Mouse (Mus musculus) CD4-positive, CD25-positive, alpha-beta regulatory T cell (primary cell): ENCODE results near the gene Ppfibp2. TPM values are rescaled to one million over a fixed set of nuclear protein-coding genes. Genes with fewer than 3 reads are reported as not detected.

Experiments used
- polyA plus RNA-seq: library from polyadenylated mRNA; unstranded; fragments of 100-300 nt; shearing (Covaris generic); gene quantifications from one replicate; pipeline ENCODE4 v1.2.1, GENCODE M21; 2017

The Ppfibp2 gene
- polyA plus RNA-seq = 0.63 TPM

DNA sequence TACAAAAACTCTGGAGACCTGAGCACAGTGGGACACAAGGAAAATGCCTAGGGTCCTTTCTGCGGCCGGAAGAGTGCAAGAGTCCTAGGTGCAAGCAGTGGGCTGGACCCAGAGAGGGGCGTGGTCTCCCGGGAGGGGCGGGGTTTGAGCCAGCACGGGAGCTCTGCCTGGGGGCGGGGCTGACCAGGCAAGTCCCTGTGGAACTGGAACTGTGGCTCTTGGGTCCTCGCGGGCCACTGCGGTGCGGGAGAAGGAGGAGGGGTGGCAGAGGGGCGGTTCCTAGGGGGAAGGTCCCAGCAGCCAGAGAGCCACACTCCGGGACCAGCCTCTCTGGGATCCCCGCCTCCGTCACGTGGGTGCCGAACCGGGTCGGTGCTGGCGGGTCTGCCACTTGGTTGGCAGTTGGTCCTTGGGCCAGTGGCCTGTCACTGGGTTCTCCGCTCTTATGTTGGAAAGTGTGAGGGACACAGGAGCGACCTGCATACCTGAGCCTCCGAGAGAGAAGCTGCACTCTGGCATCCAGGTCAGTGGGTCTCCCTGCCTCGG, at the start of gene Ppfibp2:
Gene Ppfibp2 (plus strand): TSS at position 351 of the 546 bp plus-strand sequence.

GRCm38 (mm10) chr7:107567261-107567671, 27.7 kb upstream of the Ppfibp2 start, which contains the start of gene Olfml1:
Olfml1 (plus strand) TSS chr7:107567446.

DNA sequence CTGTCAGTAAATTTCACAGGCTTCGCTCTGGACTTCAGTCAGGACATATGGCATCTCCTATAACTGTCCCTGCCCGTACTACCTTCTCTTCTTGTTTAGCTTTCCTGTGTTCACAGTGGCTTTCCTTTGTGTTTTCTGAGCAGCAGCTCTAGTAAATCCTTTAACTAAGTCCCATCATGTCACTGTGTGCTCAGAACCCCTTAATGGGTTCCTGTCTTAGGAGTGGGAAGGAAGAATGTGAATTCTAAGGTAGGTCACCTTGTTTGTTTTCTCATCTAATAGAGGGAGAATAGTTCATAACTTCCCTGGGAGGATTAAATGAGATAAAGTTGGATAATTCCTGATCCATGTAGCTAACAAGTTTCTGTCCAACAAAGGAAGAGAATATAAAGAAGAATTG, 30.1 kb downstream of the Ppfibp2 start, which contains the start of gene 5330417H12Rik:
Gene 5330417H12Rik (minus strand): TSS at position 101 of the 400 bp plus-strand sequence.

GRCm38 (mm10) chr7:107757308-107758151, 162.5 kb downstream of the Ppfibp2 start, which contains the start of gene Cyb5r2:
Cyb5r2 (minus strand) TSS chr7:107758032.

Other genes with a start within 250 kb of the Ppfibp2 start
- not detected for gene Syt9, start 224.5 kb upstream of the Ppfibp2 start, polyA plus RNA-seq
- not detected for gene Olfml1, start 27.8 kb upstream of the Ppfibp2 start, polyA plus RNA-seq
- gene 5330417H12Rik, start 30.0 kb downstream of the Ppfibp2 start, polyA plus RNA-seq = not detected
- not detected for gene Cyb5r2, start 162.8 kb downstream of the Ppfibp2 start, polyA plus RNA-seq
- not detected for gene Ovch2, start 206.0 kb downstream of the Ppfibp2 start, polyA plus RNA-seq
- gene Olfr467, start 217.1 kb downstream of the Ppfibp2 start, polyA plus RNA-seq = not detected
- gene Olfr469, start 230.3 kb downstream of the Ppfibp2 start, polyA plus RNA-seq = not detected